Mouse (Mus musculus) forebrain, embryonic 15.5 days (tissue): ENCODE measurements around the gene Csk. TPM values are rescaled to one million over a fixed set of nuclear protein-coding genes. Genes with fewer than 3 reads are reported as not detected.

Experiments
- ATAC-seq: fragments of 200-750 bp; cut with Nextera tagmentation; replicated peaks from 2 replicates; pipeline ENCODE4 v1.8.0; 2017; ENCODE audit warnings: mild to moderate bottlenecking, moderate TSS enrichment, moderate library complexity
- H3K27ac ChIP-seq: fragments of 300-500 bp; sonication (generic); replicated peaks from 2 replicates; pipeline ENCODE4 v1.5.1; 2015; ENCODE audit warnings: mild to moderate bottlenecking, inconsistent platforms
- H3K27me3 ChIP-seq: fragments of 300-500 bp; sonication (generic); 2 replicates; pipeline ENCODE4 v1.6.1; 2015; ENCODE audit warnings: inconsistent platforms
- H3K36me3 ChIP-seq: fragments of 300-500 bp; sonication (generic); 2 replicates; pipeline ENCODE4 v1.6.1; 2015; ENCODE audit warnings: mild to moderate bottlenecking, inconsistent platforms
- H3K4me1 ChIP-seq: fragments of 300-500 bp; sonication (generic); 2 replicates; pipeline ENCODE4 v1.6.1; 2015; ENCODE audit warnings: inconsistent platforms
- H3K4me2 ChIP-seq: fragments of 300-500 bp; sonication (generic); replicated peaks from 2 replicates; pipeline ENCODE4 v1.6.1; 2015; ENCODE audit warnings: mild to moderate bottlenecking, inconsistent platforms
- H3K4me3 ChIP-seq: fragments of 300-500 bp; sonication (generic); 2 replicates; pipeline ENCODE4 v1.5.1; 2015; ENCODE audit warnings: mild to moderate bottlenecking, inconsistent platforms
- H3K9ac ChIP-seq: fragments of 300-500 bp; sonication (generic); replicated peaks from 2 replicates; pipeline ENCODE4 v1.6.1; 2015; ENCODE audit warnings: mild to moderate bottlenecking, inconsistent platforms
- H3K9me3 ChIP-seq: fragments of 300-500 bp; sonication (generic); 2 replicates; pipeline ENCODE4 v1.6.1; 2016; ENCODE audit warnings: inconsistent platforms
- WGBS: fragments of 180-500 bp; shearing (Covaris S2); methylation state at CpG from one replicate; pipeline ENCODE4 v1.1.7; 2015; ENCODE audit warnings: mixed read lengths; 5-methylcytosine and 5-hydroxymethylcytosine counted together
- polyA plus RNA-seq: library from polyadenylated mRNA; unstranded; fragments of >200 nt; fragmentation: Nextera tagmentation; extraction: Ambion mirVana; gene quantifications from 2 replicates; pipeline ENCODE4 v1.2.1, GENCODE M21; 2015

The Csk gene
- polyA plus RNA-seq, 1 experiment from 2014 or later = 41.7 TPM

- Histone ChIP-seq H3K4me2 (no peak overlapping the region), H3K4me3 (no peak overlapping the region), H3K9ac (no peak overlapping the region), H3K4me1 (no peaks in the 10 kb centered on the region), H3K27ac (no peak overlapping the region), H3K27me3 (no peaks in the 10 kb centered on the region), H3K9me3 (no peaks in the 10 kb centered on the region), H3K36me3 (no peaks in the 10 kb centered on the region)
- no peak for ATAC-seq
- WGBS = 86% methylated on average over 4 of the region's 4 CpGs
These were observed 17.6 kb upstream of the Csk start for GRCm38 (mm10) chr9:57671037-57671436.

- 75% methylated on average over 3 of the region's 3 CpGs for WGBS
- no peak overlapping the region for H3K9ac ChIP-seq
- H3K27me3 ChIP-seq = no peaks in the 10 kb centered on the region
- no peaks in the 10 kb centered on the region for H3K4me1 ChIP-seq
- no peaks in the 10 kb centered on the region for H3K9me3 ChIP-seq
- no peak for ATAC-seq
- no peak overlapping the region for H3K27ac ChIP-seq
- no peaks in the 10 kb centered on the region for H3K36me3 ChIP-seq
- no peak overlapping the region for H3K4me3 ChIP-seq
- no peak overlapping the region for H3K4me2 ChIP-seq
These were observed 16.1 kb upstream of the Csk start for GRCm38 (mm10) chr9:57669566-57669965.

DNA sequence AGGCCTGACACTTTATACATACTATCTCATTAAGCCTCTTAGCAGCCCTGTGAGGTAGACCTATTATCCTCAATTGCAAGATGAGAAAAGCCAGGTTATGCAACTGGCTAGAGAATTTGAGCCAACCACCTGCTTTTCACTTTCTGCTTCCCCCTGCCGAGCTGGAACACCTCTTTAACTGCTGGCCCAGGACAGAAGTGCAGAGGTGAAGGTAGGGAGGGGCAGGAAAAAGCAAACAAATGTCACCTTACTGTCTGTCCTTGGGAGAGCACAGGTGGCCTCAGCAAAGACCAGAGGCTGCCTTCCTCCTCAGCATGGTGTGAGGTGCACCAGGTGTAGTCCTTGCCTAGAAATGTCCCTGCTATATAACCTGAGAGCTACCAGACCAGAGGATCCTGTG lies 14.8 kb upstream of the Csk start:
- H3K27ac ChIP-seq = no peak overlapping the region
- H3K9me3 ChIP-seq = no peaks in the 10 kb centered on the region
- H3K27me3 ChIP-seq = no peaks in the 10 kb centered on the region
- H3K9ac ChIP-seq = no peak overlapping the region
- no peaks in the 10 kb centered on the region for H3K4me1 ChIP-seq
- 56% methylated on average over 1 of the region's 1 CpGs for WGBS
- H3K4me3 ChIP-seq = no peak overlapping the region
- H3K4me2 ChIP-seq = no peak overlapping the region
- no peaks in the 10 kb centered on the region for H3K36me3 ChIP-seq
- ATAC-seq = no peak

DNA sequence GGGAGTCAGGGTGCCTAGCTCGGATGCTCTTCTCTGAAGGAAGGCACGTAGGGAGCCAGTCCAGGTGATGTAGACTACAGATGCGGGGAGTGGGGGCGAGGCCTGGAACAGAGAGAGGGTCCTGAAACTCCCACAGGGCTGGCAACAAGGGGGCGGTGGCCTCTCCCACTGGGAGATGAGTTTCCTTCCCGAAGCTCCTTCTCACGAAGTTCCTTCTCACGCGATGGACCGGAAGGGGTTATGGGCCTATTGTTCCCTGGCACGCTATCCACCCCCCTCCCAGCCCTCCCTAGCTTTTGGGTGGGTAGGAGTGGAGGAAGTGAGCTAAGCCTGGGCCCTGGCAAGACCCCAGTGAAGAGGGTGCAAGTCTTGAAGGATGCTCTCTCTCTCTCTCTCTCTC lies 14.4 kb upstream of the Csk start:
- H3K4me2 ChIP-seq = no peak overlapping the region
- no peak overlapping the region for H3K27ac ChIP-seq
- H3K36me3 ChIP-seq = no peaks in the 10 kb centered on the region
- no peaks in the 10 kb centered on the region for H3K27me3 ChIP-seq
- H3K9ac ChIP-seq = no peak overlapping the region
- ATAC-seq = no peak
- H3K4me3 ChIP-seq = no peak overlapping the region
- no peaks in the 10 kb centered on the region for H3K9me3 ChIP-seq
- 61% methylated on average over 11 of the region's 11 CpGs for WGBS
- no peaks in the 10 kb centered on the region for H3K4me1 ChIP-seq

DNA sequence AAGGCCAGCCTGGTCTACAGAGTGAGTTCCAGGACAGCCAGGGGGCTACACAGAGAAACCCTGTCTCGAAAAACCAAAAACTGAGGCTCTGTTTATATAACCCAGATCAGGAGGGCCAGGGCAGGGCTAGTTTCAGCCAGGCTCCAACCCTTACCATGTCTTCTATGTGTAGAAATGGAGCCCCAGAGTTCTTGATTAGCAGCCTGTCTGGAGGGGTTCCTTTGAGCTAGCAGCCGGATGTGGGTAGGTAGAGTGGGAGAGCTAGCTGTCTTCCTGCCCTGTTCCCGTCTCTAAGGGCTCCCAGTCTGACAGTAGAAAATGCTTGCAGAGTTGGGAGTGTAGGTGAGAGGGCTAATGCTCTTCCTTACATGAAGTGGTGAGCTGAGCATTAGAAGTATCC lies 13.7 kb upstream of the Csk start:
- Histone ChIP-seq H3K9me3 (no peaks in the 10 kb centered on the region), H3K36me3 (no peaks in the 10 kb centered on the region), H3K27me3 (no peaks in the 10 kb centered on the region), H3K9ac (no peak overlapping the region), H3K4me1 (no peaks in the 10 kb centered on the region), H3K4me2 (no peak overlapping the region), H3K27ac (no peak overlapping the region), H3K4me3 (no peak overlapping the region)
- ATAC-seq = no peak
- WGBS = 78% methylated on average over 3 of the region's 3 CpGs

DNA sequence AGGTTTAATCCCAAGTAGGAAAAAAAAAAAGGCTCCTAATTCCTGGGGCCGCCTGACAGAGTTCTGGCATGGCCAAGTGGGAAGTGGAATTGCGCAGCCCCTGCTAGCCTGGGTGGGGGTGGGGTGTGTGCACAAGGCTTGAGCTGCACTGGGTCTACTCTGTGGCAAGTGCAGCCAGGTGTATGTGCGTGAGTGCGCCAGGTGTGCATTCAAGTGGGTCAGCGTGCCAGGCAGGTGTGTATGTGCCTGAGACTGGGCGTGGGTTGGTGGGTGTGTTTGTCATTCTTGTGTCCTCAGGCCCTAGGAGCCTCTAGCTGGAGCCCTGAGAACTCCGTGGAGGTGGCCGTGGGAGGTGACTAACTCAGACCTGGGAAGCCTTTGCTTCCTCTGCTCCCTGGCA lies 13.1 kb upstream of the Csk start:
- no peak overlapping the region for H3K4me3 ChIP-seq
- no peak for ATAC-seq

DNA sequence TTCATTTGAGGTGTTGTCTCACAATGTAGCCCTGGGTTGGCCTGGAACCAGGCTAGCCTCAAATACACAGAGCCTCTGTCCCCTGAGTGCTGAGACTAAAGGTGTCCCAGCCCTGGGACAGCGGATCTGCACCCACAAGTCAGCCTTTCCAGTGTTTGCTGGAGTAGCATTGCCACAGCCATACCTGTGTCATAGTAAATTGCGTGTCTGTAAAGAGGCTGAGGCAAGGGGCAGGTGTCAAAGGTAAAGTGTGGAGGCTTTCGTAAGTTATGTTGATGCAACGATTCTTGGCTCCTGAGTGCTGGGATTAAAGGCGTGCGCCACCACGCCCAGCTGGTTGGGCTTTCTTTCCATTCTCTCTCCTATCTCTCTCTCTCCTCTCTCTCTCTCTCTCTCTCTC lies 11.2 kb upstream of the Csk start:
- Histone ChIP-seq H3K9ac (no peak overlapping the region), H3K9me3 (no peaks in the 10 kb centered on the region), H3K36me3 (no peaks in the 10 kb centered on the region), H3K27ac (no peak overlapping the region), H3K4me1 (0 out of 2 replicates have a peak, but pooled peaks cover 4% of the 10 kb centered on the region), H3K4me2 (no peak overlapping the region), H3K4me3 (no peak overlapping the region), H3K27me3 (no peaks in the 10 kb centered on the region)
- no peak for ATAC-seq
- WGBS = 70% methylated on average over 7 of the region's 7 CpGs

More for the DNA sequence above, 13.1 kb upstream of the Csk start:
- H3K27me3 ChIP-seq = no peaks in the 10 kb centered on the region
- H3K36me3 ChIP-seq = no peaks in the 10 kb centered on the region
- 87% methylated on average over 8 of the region's 8 CpGs for WGBS
- no peak overlapping the region for H3K27ac ChIP-seq
- no peaks in the 10 kb centered on the region for H3K9me3 ChIP-seq
- H3K4me2 ChIP-seq = no peak overlapping the region
- 0 out of 2 replicates have a peak, but pooled peaks cover 1% of the 10 kb centered on the region for H3K4me1 ChIP-seq
- no peak overlapping the region for H3K9ac ChIP-seq

- 46% methylated on average over 3 of the region's 3 CpGs for WGBS
These were observed 8.1 kb upstream of the Csk start for GRCm38 (mm10) chr9:57661552-57661951.

DNA sequence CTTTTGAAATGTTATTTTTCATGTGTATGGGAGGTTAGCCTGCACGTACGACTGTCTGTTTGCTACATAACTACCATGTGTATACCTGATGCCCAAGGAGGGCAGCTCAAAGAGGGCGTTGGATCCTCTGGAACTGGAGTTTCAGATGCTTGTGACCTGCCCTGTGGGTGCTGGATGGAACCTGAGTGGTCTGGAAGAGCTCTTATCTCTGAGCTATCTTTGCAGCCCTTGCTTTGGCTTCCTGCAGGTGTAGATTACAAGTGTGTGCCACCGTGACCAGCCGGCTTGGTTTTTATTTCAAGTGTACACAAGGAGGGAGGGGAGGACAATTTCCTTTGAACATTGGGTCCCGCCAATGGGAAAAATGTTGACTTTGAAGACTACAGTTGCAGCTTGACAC lies 7.1 kb upstream of the Csk start:
- no peaks in the 10 kb centered on the region for H3K36me3 ChIP-seq
- no peak overlapping the region for H3K4me3 ChIP-seq
- WGBS = 92% methylated on average over 6 of the region's 6 CpGs
- H3K9me3 ChIP-seq = no peaks in the 10 kb centered on the region
- H3K4me1 ChIP-seq = peaks cover 11% of the 10 kb centered on the region
- no peak overlapping the region for H3K4me2 ChIP-seq
- no peak for ATAC-seq
- H3K27ac ChIP-seq = no peak overlapping the region
- no peaks in the 10 kb centered on the region for H3K27me3 ChIP-seq
- H3K9ac ChIP-seq = no peak overlapping the region

More at GRCm38 (mm10) chr9:57661552-57661951, 8.1 kb upstream of the Csk start:
- Histone ChIP-seq H3K4me3 (no peak overlapping the region), H3K4me1 (0 out of 2 replicates have a peak, but pooled peaks cover 4% of the 10 kb centered on the region), H3K36me3 (no peaks in the 10 kb centered on the region), H3K27me3 (no peaks in the 10 kb centered on the region), H3K9me3 (no peaks in the 10 kb centered on the region), H3K4me2 (no peak overlapping the region), H3K27ac (no peak overlapping the region), H3K9ac (no peak overlapping the region)
- ATAC-seq = no peak

DNA sequence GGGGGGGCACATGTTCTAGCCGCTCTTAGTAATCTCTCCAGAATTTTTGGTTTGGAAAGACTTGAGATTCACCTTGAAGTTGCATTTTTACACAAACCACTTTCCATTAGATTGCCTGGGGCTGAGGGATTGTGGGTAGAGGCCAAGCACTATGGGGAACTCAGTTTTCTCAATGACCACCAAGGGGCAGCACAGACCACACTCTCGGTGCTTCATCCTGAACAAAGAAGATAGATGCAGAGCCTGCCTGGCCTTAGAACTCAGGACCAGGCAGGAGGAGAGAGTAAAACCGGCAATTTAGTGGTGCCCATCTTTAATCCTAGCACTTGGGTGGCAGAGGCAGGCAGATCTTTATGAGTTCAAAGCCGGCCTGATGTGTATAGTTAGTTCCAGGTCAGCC lies 6.3 kb upstream of the Csk start:
- no peak overlapping the region for H3K4me2 ChIP-seq
- H3K9ac ChIP-seq = no peak overlapping the region
- H3K4me3 ChIP-seq = no peak overlapping the region
- H3K9me3 ChIP-seq = no peaks in the 10 kb centered on the region
- WGBS = 20% methylated on average over 4 of the region's 4 CpGs
- ATAC-seq = no peak; the same call in 1 of the 2 replicates
- peaks cover 12% of the 10 kb centered on the region for H3K4me1 ChIP-seq
- no peak overlapping the region for H3K27ac ChIP-seq
- no peaks in the 10 kb centered on the region for H3K36me3 ChIP-seq
- H3K27me3 ChIP-seq = no peaks in the 10 kb centered on the region

- no peak overlapping the region for H3K27ac ChIP-seq
- no peak overlapping the region for H3K4me2 ChIP-seq
- no peak overlapping the region for H3K9ac ChIP-seq
- ATAC-seq = no peak
- WGBS = 81% methylated on average over 4 of the region's 4 CpGs
- H3K36me3 ChIP-seq = no peaks in the 10 kb centered on the region
- H3K4me3 ChIP-seq = no peak overlapping the region
- H3K9me3 ChIP-seq = no peaks in the 10 kb centered on the region
- H3K27me3 ChIP-seq = no peaks in the 10 kb centered on the region
- H3K4me1 ChIP-seq = peaks cover 12% of the 10 kb centered on the region
These were observed 5.5 kb upstream of the Csk start for GRCm38 (mm10) chr9:57658970-57659369.

DNA sequence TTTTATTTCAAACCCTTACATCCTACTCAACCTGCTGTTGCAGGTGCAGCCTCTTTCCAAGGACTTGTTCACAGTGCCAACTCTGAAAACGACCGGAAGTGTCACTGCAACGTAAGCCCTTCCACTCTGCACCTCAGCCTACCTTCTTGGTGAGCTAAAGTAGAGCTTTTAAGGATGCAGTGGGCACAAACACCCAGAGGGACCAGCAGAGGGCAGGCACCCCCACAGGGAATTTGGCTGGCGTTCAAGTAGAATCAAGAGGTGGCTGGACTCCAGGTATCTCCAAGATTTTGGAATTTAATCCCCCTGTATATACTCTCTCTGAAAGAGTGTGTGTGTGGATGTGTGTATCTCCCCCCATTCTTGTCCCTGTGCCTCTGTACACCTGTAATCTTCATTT lies 4.4 kb upstream of the Csk start:
- Histone ChIP-seq H3K4me1 (peaks cover 12% of the 10 kb centered on the region), H3K4me2 (no peak overlapping the region), H3K4me3 (no peak overlapping the region), H3K9ac (no peak overlapping the region), H3K27me3 (no peaks in the 10 kb centered on the region), H3K27ac (no peak overlapping the region), H3K36me3 (no peaks in the 10 kb centered on the region), H3K9me3 (no peaks in the 10 kb centered on the region)
- ATAC-seq = no peak
- WGBS = 61% methylated on average over 4 of the region's 4 CpGs

DNA sequence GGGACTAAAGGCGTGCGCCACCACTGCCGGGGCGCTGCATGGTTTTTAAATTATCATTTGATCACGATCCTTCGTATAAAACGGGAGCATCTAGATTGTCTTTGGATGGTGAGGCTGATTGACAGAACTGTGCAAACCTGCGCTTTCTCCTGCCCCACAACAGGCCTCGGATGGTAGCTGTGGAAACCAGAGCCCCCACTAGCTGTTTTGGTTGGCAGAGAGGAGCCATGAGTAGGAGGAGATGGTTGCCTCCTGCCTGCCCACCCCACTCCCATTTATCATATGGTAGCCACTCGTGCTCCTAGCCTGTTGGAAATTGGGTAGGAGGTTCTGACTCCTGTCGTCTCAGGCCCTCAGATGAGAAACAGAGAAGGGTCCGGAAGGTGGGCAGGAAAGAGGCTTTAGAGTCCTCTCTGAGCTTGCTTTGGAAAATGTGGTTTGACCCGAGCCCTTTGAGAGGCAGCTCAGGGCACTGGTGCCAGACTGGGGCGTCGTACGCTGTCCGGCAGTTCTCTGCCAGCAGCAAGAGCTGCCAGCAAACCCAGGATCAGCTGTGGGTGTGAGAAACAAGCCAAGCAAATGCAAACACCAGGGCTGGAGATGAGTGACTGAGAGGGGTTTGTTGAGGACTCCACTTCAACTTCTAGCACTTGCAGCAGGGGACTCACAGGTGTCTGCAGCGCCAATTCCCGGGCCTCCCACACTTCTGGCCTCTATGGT lies 3.4 kb upstream of the Csk start:
- no peak overlapping the region for H3K4me3 ChIP-seq
- no peak overlapping the region for H3K9ac ChIP-seq
- WGBS = 87% methylated on average over 19 of the region's 19 CpGs
- no peak for ATAC-seq
- no peaks in the 10 kb centered on the region for H3K9me3 ChIP-seq
- no peak overlapping the region for H3K4me2 ChIP-seq
- H3K27me3 ChIP-seq = no peaks in the 10 kb centered on the region
- H3K27ac ChIP-seq = no peak overlapping the region
- no peaks in the 10 kb centered on the region for H3K36me3 ChIP-seq
- peaks cover 12% of the 10 kb centered on the region for H3K4me1 ChIP-seq
